9 mouse cellular contexts compared by ENCODE assay signal in the genomic region with DNA sequence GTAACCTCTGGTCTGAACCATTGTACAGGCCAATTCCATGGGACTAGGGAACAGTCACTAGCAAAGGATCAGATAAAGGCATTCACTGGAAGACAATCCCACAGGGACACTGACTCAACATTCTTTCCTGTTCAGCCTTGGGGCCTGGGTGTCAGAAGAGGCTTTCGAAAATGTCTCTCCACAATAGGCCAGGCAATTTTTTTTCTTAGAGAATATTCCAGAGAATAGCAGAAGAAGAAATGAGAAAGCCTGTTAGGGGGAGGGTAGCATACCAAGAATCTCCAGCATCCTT. TPM values are rescaled to one million over a fixed set of nuclear protein-coding genes. Genes with fewer than 3 reads are reported as not detected.
A peak's percentile ranks its signal among the peaks of the same experiment; 100 is the strongest.
DNase-seq lines count a peak whose midpoint lies in the region; ATAC-seq and TF ChIP-seq lines count a peak whose summit lies in the region.
"Had no signal": no experiment of that assay in that cellular context is flagged by ENCODE, and none has a peak within 500 bp of the region (broad histone marks: within the 10 kb centered on the region; RNA-seq: fewer than 3 reads in every experiment).

No protein-coding gene starts in this region.

- intact Hi-C loops in left cerebral cortex, adult 2 months (cut with DNase I): no loop called here

- H3K4me2 ChIP-seq in kidney, embryonic 14.5 days (replicated peaks; ENCODE audit: low read depth, low read length): peak overlapping the region; percentile 58
- H3K4me2 ChIP-seq in intestine, embryonic 14.5 days (ENCODE audit: low read length): peak overlapping the region; percentile 58
- peak overlapping the region; percentile 62 for H3K4me2 ChIP-seq in myocyte (ENCODE audit: low read depth)

- H3K36me3 ChIP-seq in kidney, embryonic 14.5 days (ENCODE audit: control insufficient read depth, insufficient read depth, low read length): no peaks in the 10 kb centered on the region
- H3K36me3 ChIP-seq in intestine, embryonic 14.5 days (ENCODE audit: control insufficient read depth, insufficient read depth, low read length): no peaks in the 10 kb centered on the region
- H3K36me3 ChIP-seq in myocyte (ENCODE audit: control insufficient read depth, insufficient read depth): no peaks in the 10 kb centered on the region

- H3K79me2 ChIP-seq in myocyte (ENCODE audit: control insufficient read depth, insufficient read depth): no peaks in the 10 kb centered on the region

- no peaks in the 10 kb centered on the region for H3K4me1 ChIP-seq in kidney, embryonic 14.5 days (ENCODE audit: control insufficient read depth, insufficient read depth, low read length)
- no peaks in the 10 kb centered on the region for H3K4me1 ChIP-seq in embryonic fibroblast, embryonic 13.5 days (ENCODE audit: control insufficient read depth, insufficient read depth, low read length)
- H3K4me1 ChIP-seq in intestine, embryonic 14.5 days (replicated peaks; ENCODE audit: control insufficient read depth, insufficient read depth, low read length): no peaks in the 10 kb centered on the region

- H3K4me3 ChIP-seq in kidney, embryonic 14.5 days (ENCODE audit: low read length): peak overlapping the region; percentile 41; the same call in 1 of the 2 replicates
- H3K4me3 ChIP-seq in embryonic fibroblast, embryonic 13.5 days (ENCODE audit: insufficient read depth, low read length): no peak overlapping the region
- peak overlapping the region; percentile 38; the same call in 1 of the 2 replicates for H3K4me3 ChIP-seq in intestine, embryonic 14.5 days (ENCODE audit: low read depth, low read length)
- no peak overlapping the region for H3K4me3 ChIP-seq in myocyte
- H3K4me3 ChIP-seq in left cerebral cortex, adult 2 months: no peak overlapping the region

- TF ChIP-seq POLR2A in embryonic fibroblast, embryonic 13.5 days (IDR thresholded peaks at IDR 0.05; ENCODE audit: low read depth, low read length): no peak
- TF ChIP-seq POLR2A in myocyte (IDR thresholded peaks at IDR 0.05; ENCODE audit: insufficient read length, low read depth): no peak

- DNase-seq in kidney, postnatal 36 days: no peak
- DNase-seq in intestine, embryonic 14.5 days (ENCODE audit: low spot score): peak; percentile 52
- no peak for DNase-seq in left cerebral cortex, adult 8-10 months (ENCODE audit: low spot score in 2 of 2)
- no peak for DNase-seq in adrenal gland, adult 18-20 months (ENCODE audit: low spot score in 2 of 2)
- DNase-seq in left cerebral cortex, adult 2 months (ENCODE audit: extremely low spot score in 1 of 2, low spot score in 2 of 2): no peak

- no peak overlapping the region for H3K27ac ChIP-seq in kidney, embryonic 14.5 days (ENCODE audit: low read depth, low read length)
- peak overlapping the region; percentile 43; the same call in 1 of the 2 replicates for H3K27ac ChIP-seq in embryonic fibroblast, embryonic 13.5 days (ENCODE audit: insufficient read depth, low read length)
- no peak overlapping the region for H3K27ac ChIP-seq in intestine, embryonic 14.5 days (ENCODE audit: low read depth)
- H3K27ac ChIP-seq in left cerebral cortex, adult 2 months: no peak overlapping the region

- WGBS in kidney, embryonic 14.5 days: 83% methylated on average over 1 of the region's 1 CpGs
- WGBS in intestine, embryonic 14.5 days: 65% methylated on average over 1 of the region's 1 CpGs

- no peak for ATAC-seq in kidney, embryonic 14.5 days (ENCODE audit: low FRiP score, low TSS enrichment)
- ATAC-seq in intestine, embryonic 14.5 days (replicated peaks; ENCODE audit: low FRiP score, low TSS enrichment, low read depth): no peak

- H3ac ChIP-seq in myocyte (ENCODE audit: control insufficient read depth, insufficient read length): no peak overlapping the region

- H3K9ac ChIP-seq in kidney, embryonic 14.5 days (ENCODE audit: low read depth, low read length): peak overlapping the region; percentile 50; the same call in 1 of the 2 replicates
- H3K9ac ChIP-seq in intestine, embryonic 14.5 days (ENCODE audit: low read length): no peak overlapping the region

- H3K27me3 ChIP-seq in kidney, embryonic 14.5 days (ENCODE audit: control insufficient read depth, insufficient read depth, low read length): no peaks in the 10 kb centered on the region
- no peaks in the 10 kb centered on the region for H3K27me3 ChIP-seq in intestine, embryonic 14.5 days (replicated peaks; ENCODE audit: control insufficient read depth, insufficient read depth, low read length)
- no peaks in the 10 kb centered on the region for H3K27me3 ChIP-seq in myocyte (ENCODE audit: control insufficient read depth, insufficient read depth, insufficient read length)

- no peak for TF ChIP-seq CTCF in embryonic fibroblast, embryonic 13.5 days (IDR thresholded peaks at IDR 0.05; ENCODE audit: borderline replicate concordance, insufficient read depth, low read length)
- TF ChIP-seq CTCF in left cerebral cortex, adult 2 months (IDR thresholded peaks at IDR 0.05): no peak

- H3K9me3 ChIP-seq in kidney, embryonic 14.5 days (ENCODE audit: control insufficient read depth, low read length): no peaks in the 10 kb centered on the region
- H3K9me3 ChIP-seq in intestine, embryonic 14.5 days (ENCODE audit: control insufficient read depth, low read length): no peaks in the 10 kb centered on the region

TF ChIP-seq in myocyte, 11 proteins besides CTCF, POLR2A, EP300 and RAD21:
- TF ChIP-seq POLR2AphosphoS2 (IDR thresholded peaks at IDR 0.05; ENCODE audit: insufficient read length, low read depth) (no peak), MAX (IDR thresholded peaks at IDR 0.05; ENCODE audit: low read depth) (no peak), TCF3 (IDR thresholded peaks at IDR 0.05; ENCODE audit: insufficient read length, low read depth) (no peak), TCF12 (IDR thresholded peaks at IDR 0.05; ENCODE audit: insufficient read depth, poor library complexity, severe bottlenecking) (no peak), MYOD1 (IDR thresholded peaks at IDR 0.05; ENCODE audit: control insufficient read depth in 1 of 3, insufficient read length in 2 of 3, low read depth in 2 of 3) (no peak), REST (IDR thresholded peaks at IDR 0.05; ENCODE audit: insufficient read depth, insufficient read length) (no peak), USF1 (IDR thresholded peaks at IDR 0.05; ENCODE audit: low read depth) (no peak), SRF (IDR thresholded peaks at IDR 0.05; ENCODE audit: control insufficient read depth, insufficient read length, low read depth) (no peak), MYOG (IDR thresholded peaks at IDR 0.05; ENCODE audit: control insufficient read depth in 1 of 3, insufficient read depth in 1 of 3, insufficient read length in 2 of 3, low read depth in 2 of 3) (no peak), E2F4 (IDR thresholded peaks at IDR 0.05; ENCODE audit: insufficient read depth) (no peak), CEBPB (IDR thresholded peaks at IDR 0.05; ENCODE audit: insufficient read depth, poor library complexity, severe bottlenecking) (no peak)

RNA-seq across cellular contexts. Expression of a gene that starts 0.7 kb away (rescaled TPM):
- 1.5 and 2.2 TPM in 2 replicates for polyA plus RNA-seq in kidney, embryonic 14.5 days (2014; fragmentation: Nextera tagmentation; extraction: Ambion mirVana)
- polyA plus RNA-seq in embryonic fibroblast, embryonic 13.5 days (2011; ENCODE audit: insufficient read length, low read depth, missing spikeins): 3.0 and 4.7 TPM in 2 replicates
- polyA plus RNA-seq in intestine, embryonic 14.5 days (2014; fragmentation: Nextera tagmentation; extraction: Ambion mirVana): 2.2 and 2.7 TPM in 2 replicates
- polyA plus RNA-seq in myocyte (2012; fragmentation: generic; extraction: Trizol): 2.2 TPM
- under 1 TPM; 0.13 to 0.72 (median 0.44) TPM for total RNA-seq in left cerebral cortex, adult 8-10 months (2022)
- under 1 TPM; 0.64 to 0.99 TPM for total RNA-seq in adrenal gland, adult 18-20 months (2021)
- under 1 TPM; 0.43 to 0.56 TPM for total RNA-seq in left cerebral cortex, adult 2 months (2021)

RNA-seq across cellular contexts. Expression of a gene that starts 53.5 kb away (rescaled TPM):
- not detected in 2 replicates for polyA plus RNA-seq in kidney, embryonic 14.5 days (2014; fragmentation: Nextera tagmentation; extraction: Ambion mirVana)
- polyA plus RNA-seq in embryonic fibroblast, embryonic 13.5 days (2011; ENCODE audit: insufficient read length, low read depth, missing spikeins): not detected in 2 replicates
- not detected in 2 replicates for polyA plus RNA-seq in intestine, embryonic 14.5 days (2014; fragmentation: Nextera tagmentation; extraction: Ambion mirVana)
- polyA plus RNA-seq in myocyte (2012; fragmentation: generic; extraction: Trizol): not detected
- total RNA-seq in left cerebral cortex, adult 8-10 months (2022): not detected
- not detected for total RNA-seq in adrenal gland, adult 18-20 months (2021)
- total RNA-seq in left cerebral cortex, adult 2 months (2021): not detected
- total RNA-seq: adrenal gland, postnatal 25 days had no signal

Comparison
In these comparisons a context has a peak if more than half of its experiments do, and no peak if none do; other contexts are left out.
1. H3K4me3 ChIP-seq: peak in kidney, embryonic 14.5 days (single experiment) and intestine, embryonic 14.5 days (single experiment); none in embryonic fibroblast, embryonic 13.5 days (single experiment), myocyte (single experiment) and left cerebral cortex, adult 2 months (single experiment).
2. Peak in every context shown above with its lines, with median percentiles within 50 percentile points of each other: H3K4me2 ChIP-seq.